Mouse (Mus musculus): ENCODE measurements around the gene Ptprf.

DNA sequence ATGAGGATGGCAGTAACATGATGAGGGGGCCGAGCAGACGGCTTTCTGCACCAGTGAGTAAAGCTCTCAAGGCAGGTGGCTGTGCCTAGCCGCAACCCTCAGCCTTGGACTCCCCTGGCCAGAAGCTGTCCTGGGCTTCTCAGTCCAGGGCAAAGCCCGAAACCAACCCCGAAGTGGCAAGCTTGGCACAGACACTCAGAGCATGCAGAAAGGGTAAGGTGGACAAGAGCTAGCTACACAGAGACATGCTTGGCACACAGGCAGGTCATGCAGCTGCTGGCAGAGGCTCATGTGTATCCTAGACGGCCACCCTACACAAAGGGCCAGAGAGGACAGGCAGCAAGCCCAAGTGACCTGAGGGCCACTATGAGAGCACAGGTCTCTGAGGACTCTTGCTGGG lies 52.5 kb downstream of the Ptprf start:
- TF ChIP-seq TAL1 (conservative IDR thresholded peaks at IDR 0.05; ENCODE audit: low read depth, low read length) (no peak), CTCF (IDR thresholded peaks at IDR 0.05; ENCODE audit: low read depth, low read length) (no peak), GATA1 (IDR thresholded peaks at IDR 0.05; ENCODE audit: borderline replicate concordance, low read length) (no peak), POLR2AphosphoS5 (IDR thresholded peaks at IDR 0.05; ENCODE audit: insufficient replicate concordance, low read depth, low read length) (no peak)

All from G1E (cell line).